Mouse (Mus musculus): Measurements from ENCODE around the gene Gm15737. TPM values are rescaled to one million over a fixed set of nuclear protein-coding genes. Genes with fewer than 3 reads are reported as not detected.

The Gm15737 gene
- polyA plus RNA-seq (2014; fragmentation: Illumina TruSeq; extraction: RNeasy Lipid Tissue Mini Kit (QIAGEN cat#74804); ENCODE audit: low replicate concordance): 0.37 TPM

DNA sequence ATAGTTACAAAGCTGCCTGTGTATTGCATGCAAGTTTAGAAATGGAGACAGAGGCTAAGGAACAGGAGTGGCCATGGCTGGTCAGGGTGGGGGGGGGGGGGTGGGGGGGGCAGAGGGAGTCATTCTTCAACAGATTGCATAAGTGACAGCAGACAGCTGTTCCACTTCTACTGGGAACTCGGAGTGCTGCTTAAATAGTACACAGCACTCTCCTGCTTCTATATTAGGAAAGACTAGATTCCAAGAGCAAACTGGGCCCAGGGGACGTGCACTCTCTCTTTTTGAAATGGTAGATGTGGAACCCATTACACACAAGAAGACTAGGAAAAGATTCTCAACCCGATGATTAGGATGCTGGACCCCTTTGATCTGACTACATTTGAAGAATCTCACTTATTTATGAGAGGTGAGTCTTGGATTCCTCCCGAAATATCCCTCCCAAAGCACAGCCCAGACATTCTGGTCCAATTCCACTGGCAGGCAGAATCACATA, at the start of gene Gm15737:
Gene Gm15737, plus strand, starts transcription at position 269 of the 493 bp plus-strand sequence.

Other genes with a start within 250 kb of the Gm15737 start
- gene Prickle2, start 163.2 kb upstream of the Gm15737 start, polyA plus RNA-seq (2014; fragmentation: Illumina TruSeq; extraction: RNeasy Lipid Tissue Mini Kit (QIAGEN cat#74804); ENCODE audit: low replicate concordance): 4.3 TPM
- not detected for gene A730049H05Rik, start 52.9 kb upstream of the Gm15737 start, polyA plus RNA-seq (2014; fragmentation: Illumina TruSeq; extraction: RNeasy Lipid Tissue Mini Kit (QIAGEN cat#74804); ENCODE audit: low replicate concordance)
- gene Adamts9, start 74.1 kb downstream of the Gm15737 start, polyA plus RNA-seq (2014; fragmentation: Illumina TruSeq; extraction: RNeasy Lipid Tissue Mini Kit (QIAGEN cat#74804); ENCODE audit: low replicate concordance): 2.0 TPM